Mouse (Mus musculus): ENCODE measurements around the gene Gemin2.

DNA sequence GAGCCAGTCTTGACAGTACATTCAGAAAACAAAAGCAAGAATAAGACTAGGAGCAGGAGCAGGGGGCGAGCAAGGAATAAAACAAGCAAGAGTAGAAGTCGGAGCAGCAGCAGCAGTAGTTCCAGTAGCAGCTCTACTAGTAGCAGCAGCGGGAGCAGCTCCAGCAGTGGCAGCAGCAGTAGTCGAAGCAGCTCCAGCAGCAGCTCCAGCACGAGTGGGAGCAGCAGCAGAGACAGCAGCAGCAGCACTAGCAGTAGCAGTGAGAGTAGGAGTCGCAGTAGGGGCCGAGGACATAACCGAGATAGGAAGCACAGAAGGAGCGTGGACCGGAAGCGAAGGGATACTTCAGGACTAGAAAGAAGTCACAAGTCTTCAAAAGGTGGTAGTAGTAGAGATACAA is 59.1 kb downstream of the Gemin2 start:
- TF ChIP-seq CTCF (IDR thresholded peaks at IDR 0.05; ENCODE audit: insufficient read depth, low read length) (no peak), POLR2A (IDR thresholded peaks at IDR 0.05; ENCODE audit: borderline replicate concordance, extremely low read depth, low read depth, low read length) (no peak)
